Mouse (Mus musculus) neural tube, embryonic 13.5 days (tissue): ENCODE results near the gene Dixdc1. TPM values are rescaled to one million over a fixed set of nuclear protein-coding genes. Genes with fewer than 3 reads are reported as not detected.

Experiments used
- ATAC-seq: fragments of 200-750 bp; cut with Nextera tagmentation; 2 replicates; pipeline ENCODE4 v1.8.0; 2017; ENCODE audit warnings: low read depth, mild to moderate bottlenecking, moderate TSS enrichment, moderate library complexity
- H3K27ac ChIP-seq: fragments of 300-500 bp; sonication (generic); replicated peaks from 2 replicates; pipeline ENCODE4 v1.5.1; 2015; ENCODE audit warnings: moderate library complexity, mild to moderate bottlenecking, inconsistent platforms
- H3K27me3 ChIP-seq: fragments of 300-500 bp; sonication (generic); 2 replicates; pipeline ENCODE4 v1.6.1; 2015; ENCODE audit warnings: mild to moderate bottlenecking, inconsistent platforms
- H3K36me3 ChIP-seq: fragments of 300-500 bp; sonication (generic); 2 replicates; pipeline ENCODE4 v1.6.1; 2015; ENCODE audit warnings: mild to moderate bottlenecking, inconsistent platforms
- H3K4me1 ChIP-seq: fragments of 300-500 bp; sonication (generic); replicated peaks from 2 replicates; pipeline ENCODE4 v1.6.1; 2015; ENCODE audit warnings: inconsistent platforms
- H3K4me2 ChIP-seq: fragments of 300-500 bp; sonication (generic); 2 replicates; pipeline ENCODE4 v1.6.1; 2015; ENCODE audit warnings: inconsistent platforms, mild to moderate bottlenecking, moderate library complexity
- H3K4me3 ChIP-seq: fragments of 300-500 bp; sonication (generic); 2 replicates; pipeline ENCODE4 v1.5.1; 2015; ENCODE audit warnings: mild to moderate bottlenecking, inconsistent platforms
- H3K9ac ChIP-seq: fragments of 300-500 bp; sonication (generic); 2 replicates; pipeline ENCODE4 v1.6.1; 2015; ENCODE audit warnings: moderate library complexity, mild to moderate bottlenecking, inconsistent platforms
- H3K9me3 ChIP-seq: fragments of 300-500 bp; sonication (generic); 2 replicates; pipeline ENCODE4 v1.6.1; 2016; ENCODE audit warnings: inconsistent platforms
- WGBS: fragments of 180-500 bp; shearing (Covaris S2); methylation state at CpG from one replicate; pipeline ENCODE4 v1.1.7; 2015; 5-methylcytosine and 5-hydroxymethylcytosine counted together
- polyA plus RNA-seq: library from polyadenylated mRNA; unstranded; fragments of >200 nt; fragmentation: Nextera tagmentation; extraction: Ambion mirVana; gene quantifications from 2 replicates; pipeline ENCODE4 v1.2.1, GENCODE M21; 2015

Dixdc1 gene
- polyA plus RNA-seq, 1 experiment from 2014 or later: 31.8 TPM

DNA sequence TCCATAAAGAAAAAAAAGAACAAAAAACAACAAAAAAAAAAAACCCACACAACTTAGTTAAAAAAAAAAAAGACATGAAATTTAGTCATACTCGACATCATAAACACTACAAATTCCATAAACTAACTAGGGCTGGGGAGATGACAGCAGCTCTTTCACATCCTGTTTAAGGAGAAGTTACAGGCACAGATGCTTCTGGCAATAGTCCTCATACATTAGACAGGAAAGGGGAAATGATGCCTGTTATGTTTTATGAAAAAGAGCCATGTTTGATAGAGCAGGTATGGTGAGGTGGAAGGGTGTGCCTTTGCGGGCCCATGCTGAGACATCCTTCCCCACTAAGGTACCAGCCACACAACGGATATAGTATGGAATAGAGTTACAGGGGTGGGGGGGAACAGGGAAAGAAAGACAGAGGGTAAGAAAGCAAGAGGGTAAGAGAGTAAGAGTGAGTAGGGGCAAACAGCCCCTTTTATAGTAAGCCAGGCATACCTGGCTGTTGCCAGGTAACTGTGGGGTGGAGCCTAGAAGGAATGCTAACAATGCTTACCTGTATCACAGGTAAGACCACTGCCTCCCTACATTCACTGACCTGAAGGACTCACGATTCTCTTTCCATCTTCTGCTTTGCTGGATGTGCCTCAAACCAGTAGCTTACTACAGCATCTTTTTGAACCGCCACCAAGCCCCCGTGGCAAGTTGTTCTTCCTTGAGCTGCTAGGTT lies 22.4 kb upstream of the Dixdc1 start:
- Histone ChIP-seq H3K27ac (no peak overlapping the region), H3K4me1 (no peaks in the 10 kb centered on the region), H3K9ac (no peak overlapping the region), H3K4me2 (no peak overlapping the region), H3K36me3 (no peaks in the 10 kb centered on the region; the same call in 1 of the 2 replicates), H3K9me3 (no peaks in the 10 kb centered on the region), H3K27me3 (no peaks in the 10 kb centered on the region), H3K4me3 (no peak overlapping the region)
- no peak for ATAC-seq
- WGBS: 65% methylated on average over 6 of the region's 6 CpGs

DNA sequence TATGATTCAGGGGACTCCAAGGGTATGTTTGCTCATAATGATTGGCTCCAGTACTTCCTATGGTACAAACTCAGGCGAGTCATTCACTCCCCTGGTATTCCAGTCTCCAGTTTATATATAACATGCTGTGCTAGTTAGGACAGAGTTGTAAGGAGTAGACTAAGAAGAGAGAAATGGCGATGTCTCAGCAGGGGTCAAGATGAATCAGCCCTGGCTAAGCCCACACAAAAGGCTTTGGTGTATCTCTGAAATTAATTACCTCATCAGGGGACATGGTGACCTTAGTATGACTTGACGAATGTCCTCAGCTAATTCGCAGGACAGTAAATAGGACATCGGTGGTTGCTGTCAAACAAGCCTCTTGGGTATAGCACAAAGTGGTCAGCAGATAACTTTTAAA lies 17.4 kb upstream of the Dixdc1 start:
- H3K4me3 ChIP-seq: no peak overlapping the region
- no peaks in the 10 kb centered on the region for H3K36me3 ChIP-seq
- H3K27me3 ChIP-seq: no peaks in the 10 kb centered on the region
- H3K9me3 ChIP-seq: no peaks in the 10 kb centered on the region
- WGBS: 30% methylated on average over 5 of the region's 5 CpGs
- H3K9ac ChIP-seq: no peak overlapping the region
- H3K4me2 ChIP-seq: no peak overlapping the region
- ATAC-seq: no peak
- H3K4me1 ChIP-seq: no peaks in the 10 kb centered on the region
- no peak overlapping the region for H3K27ac ChIP-seq

DNA sequence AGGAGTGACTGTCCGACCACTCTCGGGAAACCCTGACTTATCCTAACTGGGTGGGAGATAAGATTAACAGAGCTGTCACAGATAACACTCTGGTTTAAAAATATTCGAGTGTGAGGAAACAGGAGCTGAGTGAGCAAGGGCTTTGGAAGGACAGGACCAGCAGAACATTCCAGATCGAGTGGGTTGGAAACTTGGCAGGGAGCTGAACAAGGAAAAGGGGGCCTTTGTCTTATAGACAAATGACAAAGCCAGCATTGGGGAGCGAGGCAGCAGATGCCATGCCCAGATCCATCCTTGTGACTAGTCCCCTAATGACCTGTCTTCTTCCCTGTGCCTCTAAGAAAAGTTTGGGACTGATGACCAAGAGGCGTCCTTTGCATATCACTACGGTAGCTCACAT lies 14.6 kb upstream of the Dixdc1 start:
- Histone ChIP-seq H3K27me3 (no peaks in the 10 kb centered on the region), H3K4me3 (no peak overlapping the region), H3K9me3 (no peaks in the 10 kb centered on the region), H3K4me2 (no peak overlapping the region), H3K9ac (no peak overlapping the region), H3K27ac (no peak overlapping the region), H3K4me1 (no peaks in the 10 kb centered on the region), H3K36me3 (no peaks in the 10 kb centered on the region)
- WGBS: 72% methylated on average over 7 of the region's 7 CpGs
- no peak for ATAC-seq

DNA sequence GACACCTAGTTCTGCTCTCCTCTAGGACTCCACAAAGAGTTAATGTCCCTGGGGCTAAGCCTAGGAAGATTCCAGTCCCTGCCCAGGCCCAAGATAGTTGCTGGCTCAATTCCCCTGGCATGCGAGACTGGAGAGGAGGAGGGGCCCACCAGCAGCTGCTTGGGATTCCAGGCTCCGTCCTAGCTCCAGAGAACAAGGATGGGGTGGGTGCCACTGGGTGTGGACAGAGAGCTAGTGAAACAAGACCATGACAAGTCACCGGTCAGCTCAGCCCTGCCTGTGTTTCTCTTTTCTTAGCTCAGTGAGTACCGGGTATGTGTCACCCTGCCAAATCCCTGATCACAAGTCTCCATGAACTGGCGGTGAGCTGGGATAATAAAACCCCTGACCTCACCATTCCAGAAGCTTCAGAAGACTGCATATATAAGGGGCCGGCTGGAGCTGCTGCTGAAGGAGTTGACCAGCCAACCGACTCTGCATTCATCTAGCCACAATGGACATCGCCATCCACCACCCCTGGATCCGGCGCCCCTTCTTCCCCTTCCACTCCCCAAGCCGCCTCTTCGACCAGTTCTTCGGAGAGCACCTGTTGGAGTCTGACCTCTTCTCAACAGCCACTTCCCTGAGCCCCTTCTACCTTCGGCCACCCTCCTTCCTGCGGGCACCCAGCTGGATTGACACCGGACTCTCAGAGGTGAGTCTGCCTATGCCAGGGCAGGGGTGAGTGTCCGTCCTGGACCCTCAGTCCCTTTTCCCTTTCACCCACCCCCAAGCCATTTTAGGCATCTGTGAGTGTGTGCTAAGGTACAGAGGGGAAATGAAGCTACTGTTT lies 13.7 kb upstream of the Dixdc1 start:
- Histone ChIP-seq H3K9me3 (no peaks in the 10 kb centered on the region), H3K36me3 (no peaks in the 10 kb centered on the region), H3K4me2 (no peak overlapping the region), H3K4me1 (no peaks in the 10 kb centered on the region), H3K4me3 (no peak overlapping the region), H3K27me3 (no peaks in the 10 kb centered on the region), H3K27ac (no peak overlapping the region), H3K9ac (no peak overlapping the region)
- ATAC-seq: no peak
- 72% methylated on average over 17 of the region's 17 CpGs for WGBS

DNA sequence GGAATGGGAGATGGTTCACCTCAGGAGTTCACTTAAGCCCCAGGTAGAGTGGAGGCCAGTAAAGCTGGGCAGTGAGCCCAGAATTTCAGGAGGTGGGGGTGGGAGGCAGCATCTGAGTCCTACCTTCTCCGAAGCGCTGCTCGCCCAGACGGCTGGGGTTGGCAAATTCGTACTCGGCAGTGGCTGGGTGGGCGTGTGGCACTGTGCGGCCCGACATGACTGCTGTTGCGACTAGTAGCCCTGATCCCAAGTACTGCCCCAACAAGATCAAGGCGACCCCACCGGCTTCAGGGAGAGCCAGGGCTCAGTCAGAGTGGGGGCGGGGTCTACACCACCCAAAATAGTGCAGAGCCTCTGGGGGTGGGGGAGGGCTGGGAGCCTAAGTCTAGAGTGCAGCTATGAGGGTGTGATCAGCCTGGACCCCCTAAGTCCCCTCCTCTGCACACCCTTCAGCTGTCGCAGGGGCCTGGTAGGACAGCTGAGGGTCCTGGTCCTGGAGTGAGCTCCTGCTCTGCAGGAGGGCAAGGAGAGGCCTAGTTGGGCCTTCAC lies 12.8 kb upstream of the Dixdc1 start, which contains the start of gene Hspb2:
TSS of gene Hspb2 (minus strand) at position 301 of the 549 bp plus-strand sequence.
- ATAC-seq: no peak
- H3K4me3 ChIP-seq: no peak within 1 kb of the TSS
- 72% methylated on average over 14 of the region's 14 CpGs for WGBS
- H3K27ac ChIP-seq: no peak within 1 kb of the TSS
- no peak within 1 kb of the TSS for H3K9ac ChIP-seq
- no peaks in the 10 kb centered on the region for H3K4me1 ChIP-seq
- no peaks in the 10 kb centered on the region for H3K9me3 ChIP-seq
- H3K36me3 ChIP-seq: no peaks in the 10 kb centered on the region
- H3K27me3 ChIP-seq: no peaks in the 10 kb centered on the region
- H3K4me2 ChIP-seq: no peak within 1 kb of the TSS

DNA sequence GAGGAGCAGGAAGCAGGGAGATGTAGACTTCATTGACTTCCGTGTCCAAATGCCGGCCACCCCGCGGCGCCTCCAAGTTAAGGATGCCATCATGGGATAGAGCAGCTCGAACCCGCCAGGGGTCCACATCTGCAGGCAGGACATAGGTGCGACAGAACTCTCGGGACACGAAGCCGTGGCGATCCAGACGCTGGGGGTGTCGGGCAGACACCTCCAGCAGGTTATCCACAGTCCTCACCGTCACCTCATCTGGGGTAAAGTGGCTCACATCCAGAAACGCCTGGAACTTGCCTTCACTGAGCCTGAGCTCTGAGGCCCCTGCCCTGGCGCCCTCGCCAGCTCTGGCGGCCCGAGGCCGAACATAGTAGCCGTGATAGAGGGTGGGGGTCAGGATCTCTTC lies 12.0 kb upstream of the Dixdc1 start, which contains the start of gene Cryab:
TSS of gene Cryab (plus strand) at position 3 of the 400 bp plus-strand sequence.
- no peak within 1 kb of the TSS for H3K9ac ChIP-seq
- 76% methylated on average over 22 of the region's 22 CpGs for WGBS
- no peak for ATAC-seq
- H3K36me3 ChIP-seq: no peaks in the 10 kb centered on the region
- 0 out of 2 replicates have a peak, but pooled peaks cover 1% of the 10 kb centered on the region for H3K27me3 ChIP-seq
- no peak within 1 kb of the TSS for H3K27ac ChIP-seq
- no peak within 1 kb of the TSS for H3K4me2 ChIP-seq
- H3K4me3 ChIP-seq: no peak within 1 kb of the TSS
- H3K9me3 ChIP-seq: no peaks in the 10 kb centered on the region
- peaks cover 7% of the 10 kb centered on the region for H3K4me1 ChIP-seq

DNA sequence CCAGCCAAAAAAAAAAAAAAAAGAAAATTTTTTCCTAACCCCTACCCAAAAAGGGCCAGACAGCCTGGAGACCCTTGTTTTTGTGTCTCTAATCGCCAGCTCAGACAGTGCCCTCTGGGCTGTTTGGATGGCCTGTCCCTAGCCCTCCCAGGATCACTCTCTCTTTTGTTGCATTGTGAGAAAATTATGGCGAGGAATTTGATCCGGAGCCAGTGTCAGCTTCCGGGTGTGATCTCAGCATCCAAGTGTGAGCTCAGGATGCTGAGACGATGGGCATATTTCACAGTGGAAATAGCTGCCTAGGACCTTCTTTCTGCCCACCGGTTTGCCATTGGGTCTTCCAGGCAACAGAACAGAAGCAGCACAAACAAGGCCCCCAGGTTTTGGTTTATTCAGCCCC lies 11.4 kb upstream of the Dixdc1 start:
- WGBS: 64% methylated on average over 6 of the region's 6 CpGs

DNA sequence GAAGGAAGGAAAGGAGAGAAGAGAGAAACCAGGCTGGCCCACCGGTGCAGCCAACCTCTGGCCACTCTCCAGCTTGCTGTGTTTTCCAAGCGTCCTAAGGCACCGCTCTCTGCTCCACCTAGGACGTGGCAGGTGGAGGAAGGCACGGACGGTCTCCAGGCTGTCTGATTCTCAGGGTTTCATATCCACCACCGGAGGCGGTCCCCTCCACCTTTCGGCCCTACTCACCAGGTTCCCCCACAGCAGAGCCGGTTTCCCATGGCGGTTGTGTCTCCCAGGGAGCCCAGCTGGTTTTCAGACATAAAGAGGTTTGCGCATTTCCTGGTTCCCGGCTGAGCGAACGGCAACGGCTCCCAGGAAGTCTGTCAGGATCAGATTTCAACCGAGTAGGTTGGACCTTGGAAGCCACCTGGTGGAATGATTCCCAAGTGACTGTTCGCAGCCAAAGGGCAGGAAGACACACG lies 6.9 kb upstream of the Dixdc1 start, which contains the start of gene 2310030G06Rik:
TSS of gene 2310030G06Rik (minus strand) at position 323 of the 464 bp plus-strand sequence.
- peak within 1 kb of the TSS; percentile 36 for H3K4me3 ChIP-seq
- peak within 1 kb of the TSS; percentile 61 for H3K4me2 ChIP-seq
- H3K9me3 ChIP-seq: no peaks in the 10 kb centered on the region
- no peak; the same call in 1 of the 2 replicates for ATAC-seq
- peak within 1 kb of the TSS; percentile 66 for H3K9ac ChIP-seq
- 2% methylated on average over 19 of the region's 19 CpGs for WGBS
- H3K27me3 ChIP-seq: peaks cover 8% of the 10 kb centered on the region
- no peak within 1 kb of the TSS for H3K27ac ChIP-seq
- peaks cover 13% of the 10 kb centered on the region for H3K4me1 ChIP-seq
- no peaks in the 10 kb centered on the region for H3K36me3 ChIP-seq

More for the DNA sequence above, 11.4 kb upstream of the Dixdc1 start:
- Histone ChIP-seq H3K9ac (no peak overlapping the region), H3K27me3 (peaks cover 7% of the 10 kb centered on the region; the same call in 1 of the 2 replicates), H3K4me2 (no peak overlapping the region), H3K36me3 (no peaks in the 10 kb centered on the region), H3K27ac (no peak overlapping the region), H3K9me3 (no peaks in the 10 kb centered on the region), H3K4me1 (peaks cover 13% of the 10 kb centered on the region), H3K4me3 (no peak overlapping the region)
- no peak for ATAC-seq

DNA sequence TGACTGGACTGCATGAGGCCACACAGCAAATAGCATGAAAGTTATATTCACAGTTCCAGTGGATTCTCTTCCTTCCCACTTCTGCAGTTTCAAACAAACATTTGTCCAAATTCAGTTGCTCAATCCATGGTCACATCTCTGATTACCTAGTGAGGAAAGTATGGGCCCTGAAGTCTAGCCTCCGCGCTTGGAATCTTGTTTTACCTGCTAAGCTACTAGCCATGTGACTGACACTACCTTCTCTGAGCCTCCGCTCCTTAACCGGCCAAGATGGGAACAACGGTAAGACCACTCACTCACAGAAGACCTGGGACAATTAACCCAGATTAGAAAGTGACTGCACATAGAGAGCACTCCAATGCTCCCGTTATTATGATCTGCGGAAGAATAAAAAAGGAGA lies 6.5 kb upstream of the Dixdc1 start:
- Histone ChIP-seq H3K9me3 (no peaks in the 10 kb centered on the region), H3K9ac (peak overlapping the region; percentile 66), H3K4me2 (peak overlapping the region; percentile 61), H3K4me1 (peaks cover 13% of the 10 kb centered on the region), H3K36me3 (no peaks in the 10 kb centered on the region), H3K4me3 (peak overlapping the region; percentile 36), H3K27me3 (peaks cover 8% of the 10 kb centered on the region), H3K27ac (no peak overlapping the region)
- WGBS: 13% methylated on average over 7 of the region's 7 CpGs
- ATAC-seq: no peak

DNA sequence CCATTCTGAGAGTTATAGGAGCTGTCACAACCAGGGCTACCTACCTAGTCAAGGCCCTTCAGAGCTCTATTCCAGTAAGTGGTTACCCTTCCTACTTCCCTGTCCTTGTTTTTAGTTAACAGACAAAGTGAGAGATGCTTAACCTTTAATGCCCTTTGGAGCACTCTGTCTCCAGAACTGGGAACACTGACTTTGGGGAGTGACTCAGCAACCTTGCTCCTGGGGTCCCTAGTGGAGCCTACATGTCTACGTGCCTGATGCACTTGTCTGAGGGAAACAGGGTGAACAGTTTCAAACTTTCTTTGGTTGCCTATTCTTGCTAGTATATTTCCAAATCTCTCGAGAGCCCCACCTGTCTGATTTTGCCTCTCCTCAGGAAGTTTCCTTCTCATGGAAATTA lies 3.4 kb upstream of the Dixdc1 start:
- Histone ChIP-seq H3K27ac (no peak overlapping the region), H3K36me3 (no peaks in the 10 kb centered on the region), H3K4me3 (no peak overlapping the region), H3K4me2 (no peak overlapping the region), H3K27me3 (peaks cover 8% of the 10 kb centered on the region), H3K4me1 (peaks cover 22% of the 10 kb centered on the region), H3K9ac (no peak overlapping the region), H3K9me3 (no peaks in the 10 kb centered on the region)
- no peak for ATAC-seq
- 73% methylated on average over 2 of the region's 2 CpGs for WGBS

DNA sequence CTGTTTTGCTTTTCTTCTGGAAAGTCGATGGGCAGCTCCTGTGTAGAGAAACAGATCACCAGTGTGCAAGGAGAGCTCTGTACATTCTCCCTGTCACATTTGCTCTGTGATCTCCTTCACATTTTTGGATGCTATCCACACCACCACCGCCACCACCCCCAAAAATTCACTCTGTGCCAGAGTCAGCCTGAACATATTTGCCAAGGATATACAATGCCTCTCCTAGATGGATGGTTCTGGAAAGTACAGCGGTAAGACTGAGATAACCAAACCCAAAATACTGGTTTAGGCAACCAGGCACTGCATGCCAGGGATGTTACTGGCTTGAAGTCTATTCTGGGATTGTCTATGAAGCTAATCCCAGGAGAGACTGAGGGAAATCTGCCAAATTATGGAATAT lies 2.9 kb upstream of the Dixdc1 start:
- Histone ChIP-seq H3K4me2 (no peak overlapping the region), H3K9ac (no peak overlapping the region), H3K27me3 (peaks cover 8% of the 10 kb centered on the region), H3K36me3 (no peaks in the 10 kb centered on the region), H3K27ac (no peak overlapping the region), H3K9me3 (no peaks in the 10 kb centered on the region), H3K4me3 (no peak overlapping the region), H3K4me1 (peaks cover 22% of the 10 kb centered on the region)
- ATAC-seq: no peak
- WGBS: 85% methylated on average over 3 of the region's 3 CpGs
